In genomic region chr11:109474086-109474742, GRCm38 (mm10) we compare ENCODE assay signal across 8 mouse cellular contexts. TPM values are rescaled to one million over a fixed set of nuclear protein-coding genes. Genes with fewer than 3 reads are reported as not detected.
A peak's percentile ranks its signal among the peaks of the same experiment; 100 is the strongest.
DNase-seq lines count a peak whose midpoint lies in the region; ATAC-seq and TF ChIP-seq lines count a peak whose summit lies in the region.

No protein-coding gene starts in this region.

- peak overlapping the region; percentile 75 for H3K4me3 ChIP-seq in left cerebral cortex, adult 2 months
- peak overlapping the region; percentile 60 for H3K4me3 ChIP-seq in cortical plate, adult 2 months (ENCODE audit: insufficient read depth, low read length)
- peak overlapping the region; percentile 85 for H3K4me3 ChIP-seq in hindbrain, embryonic 14.5 days (replicated peaks; ENCODE audit: low read length)
- peak overlapping the region; percentile 62 for H3K4me3 ChIP-seq in midbrain, embryonic 13.5 days (replicated peaks)

- peak overlapping the region; percentile 67 for H3K4me2 ChIP-seq in hindbrain, embryonic 14.5 days (replicated peaks)
- H3K4me2 ChIP-seq in midbrain, embryonic 13.5 days (replicated peaks) = peak overlapping the region; percentile 88

- peak overlapping the region; percentile 93 for H3K9ac ChIP-seq in hindbrain, embryonic 14.5 days
- peak overlapping the region; percentile 89 for H3K9ac ChIP-seq in midbrain, embryonic 13.5 days (replicated peaks)

- peak overlapping the region; percentile 97 for H3K27ac ChIP-seq in left cerebral cortex, adult 2 months
- peak overlapping the region; percentile 7; the same call in 1 of the 2 replicates for H3K27ac ChIP-seq in cortical plate, adult 2 months (ENCODE audit: insufficient read depth, low read length)
- peak overlapping the region; percentile 90 for H3K27ac ChIP-seq in hindbrain, embryonic 14.5 days
- H3K27ac ChIP-seq in midbrain, embryonic 13.5 days = peak overlapping the region; percentile 91

- ATAC-seq in hindbrain, embryonic 14.5 days (ENCODE audit: low FRiP score) = peak; percentile 18; the same call in 1 of the 2 replicates
- peak; percentile 48 for ATAC-seq in midbrain, embryonic 13.5 days

- TF ChIP-seq POLR2A in cortical plate, adult 2 months (IDR thresholded peaks at IDR 0.05; ENCODE audit: extremely low read depth, insufficient read depth, low read length) = no peak

- WGBS in hindbrain, embryonic 14.5 days = 10% methylated on average over 14 of the region's 14 CpGs
- WGBS in midbrain, embryonic 13.5 days = 7% methylated on average over 14 of the region's 14 CpGs

- no peaks in the 10 kb centered on the region for H3K36me3 ChIP-seq in hindbrain, embryonic 14.5 days (replicated peaks; ENCODE audit: control insufficient read depth, insufficient read depth)
- H3K36me3 ChIP-seq in midbrain, embryonic 13.5 days = no peaks in the 10 kb centered on the region

- TF ChIP-seq CTCF in left cerebral cortex, adult 2 months (IDR thresholded peaks at IDR 0.05) = no peak; the same call in 1 of the 2 replicates
- TF ChIP-seq CTCF in cortical plate, adult 2 months (IDR thresholded peaks at IDR 0.05; ENCODE audit: extremely low read depth, insufficient read depth, low read length) = no peak

- H3K9me3 ChIP-seq in hindbrain, embryonic 14.5 days (ENCODE audit: control insufficient read depth, low read length) = no peaks in the 10 kb centered on the region
- H3K9me3 ChIP-seq in midbrain, embryonic 13.5 days = no peaks in the 10 kb centered on the region

- DNase-seq in left cerebral cortex, adult 2 months (ENCODE audit: extremely low spot score in 1 of 2, low spot score in 2 of 2) = no peak
- no peak for DNase-seq in left cerebral cortex, postnatal 10 days (ENCODE audit: extremely low spot score in 1 of 2, low spot score in 2 of 2)
- DNase-seq in hindbrain, embryonic 14.5 days (ENCODE audit: low spot score) = no peak
- DNase-seq in adrenal gland, adult 18-20 months (ENCODE audit: low spot score in 2 of 2) = no peak
- no peak for DNase-seq in ovary, postnatal 36 days (ENCODE audit: low spot score)
- DNase-seq in right cerebral cortex, postnatal 36 days (ENCODE audit: low spot score in 2 of 2) = no peak

- intact Hi-C loops in left cerebral cortex, adult 2 months (cut with DNase I) = loop anchor here (2.0 kb wide), 1 partner anchor 111 kb away; the partner anchor contains the start of gene Gna13
- intact Hi-C loops in left cerebral cortex, postnatal 10 days (cut with DNase I) = no loop called here

- H3K27me3 ChIP-seq in hindbrain, embryonic 14.5 days (ENCODE audit: control insufficient read depth, insufficient read depth, low read length) = peaks cover 3% of the 10 kb centered on the region; the same call in 1 of the 2 replicates
- H3K27me3 ChIP-seq in midbrain, embryonic 13.5 days = peaks cover 28% of the 10 kb centered on the region

- H3K4me1 ChIP-seq in cortical plate, adult 2 months (ENCODE audit: control insufficient read depth, insufficient read depth, low read length) = no peaks in the 10 kb centered on the region
- peaks cover 8% of the 10 kb centered on the region; the same call in 1 of the 2 replicates for H3K4me1 ChIP-seq in hindbrain, embryonic 14.5 days (replicated peaks; ENCODE audit: control insufficient read depth, insufficient read depth, low read length)
- peaks cover 41% of the 10 kb centered on the region for H3K4me1 ChIP-seq in midbrain, embryonic 13.5 days (replicated peaks)

RNA-seq across cellular contexts. Expression of gene Slc16a6, which starts 0.8 kb away (rescaled TPM):
- 10 to 100 TPM; 11.6 to 12.3 TPM for total RNA-seq in left cerebral cortex, adult 2 months (2021)
- total RNA-seq in left cerebral cortex, postnatal 10 days (2021) = 10 to 100 TPM; 11.7 to 12.6 TPM
- 7.2 and 7.8 TPM in 2 replicates for polyA plus RNA-seq in cortical plate, adult 2 months (2012; rRNA removed)
- polyA plus RNA-seq in hindbrain, embryonic 14.5 days (2014; fragmentation: Nextera tagmentation; extraction: Ambion mirVana) = 4.2 and 7.5 TPM in 2 replicates
- 3.1 and 4.4 TPM in 2 replicates for polyA plus RNA-seq in midbrain, embryonic 13.5 days (2015; fragmentation: Nextera tagmentation; extraction: Ambion mirVana)
- under 1 TPM; 0.63 to 0.90 TPM for total RNA-seq in adrenal gland, adult 18-20 months (2021)

RNA-seq across cellular contexts. Expression of gene Arsg, which starts 1.0 kb away (rescaled TPM):
- total RNA-seq in left cerebral cortex, adult 2 months (2021) = 10 to 100 TPM; 10.2 to 11.1 TPM
- 1 to 10 TPM; 5.7 to 6.5 TPM for total RNA-seq in left cerebral cortex, postnatal 10 days (2021)
- 23.2 and 26.8 TPM in 2 replicates for polyA plus RNA-seq in cortical plate, adult 2 months (2012; rRNA removed)
- 6.8 and 8.8 TPM in 2 replicates for polyA plus RNA-seq in hindbrain, embryonic 14.5 days (2014; fragmentation: Nextera tagmentation; extraction: Ambion mirVana)
- 2.6 and 3.1 TPM in 2 replicates for polyA plus RNA-seq in midbrain, embryonic 13.5 days (2015; fragmentation: Nextera tagmentation; extraction: Ambion mirVana)
- total RNA-seq in adrenal gland, adult 18-20 months (2021) = 1 to 10 TPM; 5.6 to 6.3 TPM

RNA-seq across cellular contexts. Expression of gene Amz2, which starts 48.5 kb away (rescaled TPM):
- 10 to 100 TPM; 49.5 TPM for total RNA-seq in left cerebral cortex, adult 2 months (2021)
- 10 to 100 TPM; 88.6 to 96.2 TPM for total RNA-seq in left cerebral cortex, postnatal 10 days (2021)
- polyA plus RNA-seq in cortical plate, adult 2 months (2012; rRNA removed) = 59.5 and 65.9 TPM in 2 replicates
- polyA plus RNA-seq in hindbrain, embryonic 14.5 days (2014; fragmentation: Nextera tagmentation; extraction: Ambion mirVana) = 55.6 and 65.8 TPM in 2 replicates
- 53.1 and 53.5 TPM in 2 replicates for polyA plus RNA-seq in midbrain, embryonic 13.5 days (2015; fragmentation: Nextera tagmentation; extraction: Ambion mirVana)
- 10 to 100 TPM; 39.7 to 40.8 TPM for total RNA-seq in adrenal gland, adult 18-20 months (2021)

Comparison
In these comparisons a context has a peak if more than half of its experiments do, and no peak if none do; other contexts are left out.
1. H3K27ac ChIP-seq: peak in every context shown above with its lines; median percentile 97 in left cerebral cortex, adult 2 months; 91 in midbrain, embryonic 13.5 days; 90 in hindbrain, embryonic 14.5 days; 7 in cortical plate, adult 2 months.
2. RNA of gene Slc16a6, which starts 0.8 kb away (total RNA-seq): 11.7 to 12.6 TPM in left cerebral cortex, postnatal 10 days and 11.6 to 12.3 TPM in left cerebral cortex, adult 2 months; 0.63 to 0.90 TPM in adrenal gland, adult 18-20 months; every median in the first group is over 4 times any median in the second.
3. Peak in every context shown above with its lines, with median percentiles within 50 percentile points of each other: H3K4me3 ChIP-seq.